Mouse (Mus musculus) CD4-positive, CD25-positive, alpha-beta regulatory T cell, adult 2 months (primary cell): ENCODE data around the gene Has1.

ENCODE experiments used
- DNase-seq: peaks from one replicate; pipeline ENCODE4 v3.0.0-alpha.2; 2012; ENCODE audit warnings: low read depth, low spot score

The Has1 gene

DNA sequence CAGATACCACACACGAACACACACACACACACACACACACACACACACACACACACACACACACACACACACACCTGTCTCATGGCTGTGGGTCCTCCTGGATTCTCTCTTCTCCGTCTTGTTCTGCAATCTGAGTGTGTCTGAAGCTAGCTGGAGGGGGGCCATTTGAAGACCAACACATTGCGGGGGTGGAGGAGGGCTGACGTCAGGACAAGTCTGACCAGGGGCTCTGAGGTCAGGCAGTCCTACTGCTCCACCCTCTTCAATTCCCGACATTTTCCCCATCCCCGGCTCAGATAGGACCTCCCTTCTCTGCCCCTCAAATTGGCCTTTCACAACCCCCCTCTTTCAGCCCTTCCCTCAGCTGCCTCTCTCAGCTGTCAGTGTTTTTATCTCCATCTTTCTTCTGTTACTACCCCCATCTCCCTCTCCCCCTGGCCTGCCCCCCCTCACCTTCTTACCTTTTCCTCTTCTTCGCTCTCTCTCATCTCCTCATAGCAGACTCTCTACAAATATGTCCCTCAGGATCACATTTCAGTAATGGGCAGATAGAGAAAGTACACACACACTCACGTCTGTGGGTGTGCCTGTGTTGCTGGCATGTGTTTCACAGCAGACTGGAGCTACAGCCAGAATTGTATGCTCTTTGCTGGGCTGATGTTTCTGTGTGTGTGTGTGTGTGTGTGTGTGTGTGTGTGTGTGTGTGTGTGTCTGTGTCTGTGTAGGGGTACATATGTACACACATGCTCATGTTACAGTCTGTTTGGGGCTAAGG lies at the start of gene Has1:
Has1 (minus strand) TSS at position 142 of the 775 bp plus-strand sequence.
- no peak for DNase-seq

DNA sequence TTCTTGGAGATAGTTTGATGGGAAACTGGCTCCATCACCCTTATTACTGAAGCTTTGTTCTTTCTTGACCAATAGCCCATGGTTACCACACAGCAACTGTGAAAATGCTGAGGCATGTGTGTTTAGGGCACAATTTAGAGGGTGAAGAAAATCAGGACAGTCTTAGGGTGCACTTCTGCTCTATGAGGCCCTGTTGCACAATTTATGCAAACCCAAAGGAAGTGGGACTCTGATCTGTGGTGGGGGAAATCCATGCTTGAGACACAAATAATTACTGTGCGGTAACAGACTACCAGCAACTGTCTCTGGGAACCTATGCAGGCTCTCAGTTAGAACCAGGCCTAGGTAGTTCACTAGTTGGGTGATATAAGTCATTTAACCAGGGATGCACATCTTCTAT lies 45.8 kb upstream of the Has1 start:
- DNase-seq, result peak; percentile 21

- peak; percentile 34 for DNase-seq
These were observed 44.3 kb upstream of the Has1 start for GRCm38 (mm10) chr17:17899268-17899667.

DNA sequence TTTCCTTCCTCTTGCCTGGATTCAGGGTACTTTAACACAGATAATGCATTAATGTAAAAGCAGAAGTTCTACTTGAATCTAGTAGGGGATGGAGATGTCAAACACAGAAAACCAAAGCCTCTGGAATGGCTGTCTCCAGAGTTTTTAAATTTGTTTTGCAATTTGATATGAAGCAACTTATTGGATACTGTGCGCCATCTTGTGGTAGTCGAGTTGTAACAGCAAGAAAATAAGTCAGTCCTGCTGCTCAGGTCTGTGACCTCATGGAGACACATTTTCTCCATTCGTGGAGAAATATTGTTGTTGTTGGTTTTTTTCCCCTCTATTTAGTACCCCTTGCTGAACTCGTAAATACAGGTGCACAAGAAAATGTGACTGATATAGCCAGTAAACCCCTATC lies 41.0 kb upstream of the Has1 start:
- peak; percentile 80 for DNase-seq

DNA sequence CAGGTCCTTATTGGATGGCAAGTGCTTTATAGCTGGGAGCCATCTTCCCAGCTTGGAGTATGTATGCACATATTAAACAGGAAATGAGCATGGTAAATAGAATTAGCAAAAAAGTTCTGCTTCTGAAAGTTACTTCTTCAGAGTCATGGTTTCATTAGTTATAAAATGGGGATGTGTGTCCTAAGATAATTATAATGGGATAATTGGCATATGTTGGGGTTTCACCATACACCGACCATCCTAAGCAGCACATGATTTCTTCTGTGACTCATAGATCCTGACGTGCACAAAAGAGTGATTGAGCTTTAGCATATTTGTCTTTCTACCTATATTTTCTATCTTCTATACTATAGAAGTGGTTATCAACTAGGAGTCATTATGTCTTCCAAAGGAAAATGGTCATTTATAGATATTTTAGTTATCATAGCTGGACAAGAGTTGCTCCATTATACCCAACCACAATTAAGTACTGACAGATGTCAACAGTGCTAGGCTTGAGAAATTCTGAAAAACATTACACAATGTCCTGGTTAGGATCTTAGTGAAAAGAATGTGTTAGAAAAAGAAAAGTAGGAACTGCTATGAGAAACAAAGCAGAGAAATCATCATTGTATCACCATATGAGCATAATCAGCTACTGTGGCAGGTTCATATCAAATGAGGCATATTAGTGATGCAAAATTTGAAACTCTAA lies 34.9 kb upstream of the Has1 start:
- no peak for DNase-seq

DNA sequence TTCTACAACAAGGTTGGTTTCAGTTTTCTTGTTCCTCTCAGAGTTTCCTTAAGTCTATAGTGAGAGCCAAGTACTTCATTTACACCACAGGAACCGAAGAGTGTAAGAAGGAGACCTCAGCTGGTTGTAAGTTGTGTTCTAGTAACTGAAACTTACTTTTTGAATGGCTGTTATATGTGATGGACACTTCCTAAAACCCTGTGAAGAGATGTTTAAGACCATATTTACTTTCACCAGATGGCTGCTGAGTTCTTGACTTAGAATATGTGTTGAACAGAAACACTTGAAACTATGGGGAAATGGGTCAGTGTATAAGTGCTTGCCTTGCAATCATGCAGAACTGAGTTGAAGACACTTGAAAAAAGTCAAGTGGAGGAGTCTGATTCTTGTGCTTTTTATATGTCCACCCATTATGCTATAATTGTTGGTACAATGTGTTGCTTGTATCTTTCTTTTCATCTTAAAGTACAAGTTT lies 32.8 kb upstream of the Has1 start, which contains the start of the genes Fpr2 and Fpr3:
Fpr2 (plus strand) TSS at position 51 of the 475 bp plus-strand sequence.
Fpr3 (plus strand) TSS at position 79 of the 475 bp plus-strand sequence.
- DNase-seq, result no peak

GRCm38 (mm10) chr17:17883840-17884239 lies 28.8 kb upstream of the Has1 start, which contains the start of gene Fpr1:
Gene Fpr1 (minus strand): TSS chr17:17883940.
- no peak for DNase-seq

DNA sequence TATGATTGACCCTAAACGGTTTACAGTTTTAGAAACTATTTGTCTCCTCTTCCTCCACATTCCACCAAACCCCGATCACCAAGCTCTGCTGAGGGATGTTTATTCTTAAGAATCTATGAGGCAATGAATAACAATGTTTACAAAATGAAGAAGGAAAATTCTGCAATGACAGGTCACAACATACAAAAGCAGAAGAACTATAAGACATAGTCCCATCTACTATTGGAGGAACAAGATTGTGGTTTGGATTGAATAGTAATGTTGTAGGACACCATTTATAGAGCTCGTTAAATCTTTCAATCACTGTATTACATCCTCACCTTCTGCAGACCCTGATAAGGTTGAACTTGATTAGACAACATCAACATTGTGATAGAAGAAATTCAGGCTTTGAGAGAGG lies 27.7 kb upstream of the Has1 start:
- no peak for DNase-seq

GRCm38 (mm10) chr17:17879347-17879746 lies 24.3 kb upstream of the Has1 start:
- DNase-seq, result no peak

DNA sequence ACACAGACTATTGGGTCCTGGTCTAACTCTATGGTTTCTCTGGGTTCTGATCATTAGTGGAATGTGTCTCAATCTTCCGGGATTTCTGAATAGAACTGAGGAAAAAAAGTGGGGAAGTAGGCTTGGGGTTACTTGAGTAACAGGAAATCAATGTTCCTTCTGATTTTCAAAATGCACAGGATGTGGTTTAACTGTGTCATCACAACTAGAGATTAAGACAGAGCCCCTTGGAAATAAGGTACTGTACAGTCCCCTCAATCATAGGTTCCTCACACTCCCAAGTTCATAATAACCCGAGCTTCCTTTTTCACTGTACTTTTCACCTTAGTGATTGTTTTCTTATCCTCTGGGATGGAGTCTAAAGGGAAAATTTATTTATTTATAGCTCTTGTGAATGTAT lies 16.7 kb upstream of the Has1 start:
- DNase-seq, result no peak

GRCm38 (mm10) chr17:17870892-17871550 lies 16.0 kb upstream of the Has1 start:
- DNase-seq, result no peak

- DNase-seq, result no peak
These were observed 11.9 kb upstream of the Has1 start for GRCm38 (mm10) chr17:17866801-17867469.

DNA sequence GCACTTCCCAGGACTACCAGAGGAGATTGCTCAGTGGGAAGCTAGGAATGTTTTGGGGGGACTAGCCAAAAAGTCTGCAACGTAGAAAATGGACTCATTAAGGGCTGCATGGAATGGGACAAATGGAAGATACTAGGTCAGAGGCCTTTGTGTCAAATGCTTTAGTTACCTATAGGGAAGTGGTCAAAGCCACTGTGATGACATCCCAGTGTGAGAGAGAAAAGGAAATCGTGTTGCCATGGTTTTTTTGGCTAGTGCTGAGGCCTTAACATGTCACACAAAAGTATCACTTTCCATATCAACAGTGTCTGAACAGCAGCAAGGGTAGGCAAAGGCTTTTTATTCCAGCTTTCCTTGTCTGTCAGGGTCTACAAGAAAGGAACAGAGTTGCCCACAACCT lies 10.2 kb upstream of the Has1 start:
- no peak for DNase-seq

- no peak for DNase-seq
These were observed 7.4 kb upstream of the Has1 start for GRCm38 (mm10) chr17:17862360-17862759.

- peak; percentile 32 for DNase-seq
These were observed 5.1 kb upstream of the Has1 start for GRCm38 (mm10) chr17:17860110-17860509.

DNA sequence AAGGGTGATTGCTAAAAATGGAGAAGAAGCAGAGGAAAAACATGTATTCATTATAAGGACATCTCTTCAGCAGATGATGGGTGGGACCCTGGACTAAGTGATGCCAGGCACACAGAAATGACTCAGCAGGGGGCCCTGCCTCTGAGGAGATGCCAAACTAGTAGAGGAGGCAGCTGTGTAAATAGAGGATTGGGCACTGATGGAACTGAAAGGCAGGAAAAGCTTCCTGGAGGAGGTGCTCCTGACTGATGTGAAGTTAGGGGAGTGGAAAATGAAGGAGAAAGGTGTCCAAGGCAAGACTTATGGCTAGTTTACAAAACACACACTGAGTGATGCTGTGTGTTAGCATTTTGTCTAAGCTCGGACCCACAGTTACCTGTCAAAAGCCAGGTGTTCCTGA lies 2.4 kb upstream of the Has1 start:
- no peak for DNase-seq

DNA sequence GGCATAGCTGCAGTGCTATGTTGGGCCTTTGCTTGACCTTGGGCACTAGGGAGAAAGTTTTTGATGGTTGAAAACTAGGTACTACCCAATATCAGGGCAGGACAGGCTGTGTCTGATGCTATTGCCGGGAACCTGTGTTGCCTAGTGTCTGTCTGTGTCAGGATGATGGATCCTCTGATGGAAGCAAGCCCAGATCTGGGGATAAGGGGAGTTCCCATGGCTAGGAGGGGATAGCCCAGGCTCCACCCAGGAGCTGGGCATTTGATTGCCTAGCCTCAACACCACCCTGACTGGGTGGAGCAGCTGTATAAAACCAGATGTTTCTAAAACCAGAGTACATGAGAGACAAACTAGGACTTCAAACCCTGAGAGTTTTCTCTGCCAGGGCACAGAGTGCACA lies 1.6 kb upstream of the Has1 start:
- DNase-seq, result no peak

DNA sequence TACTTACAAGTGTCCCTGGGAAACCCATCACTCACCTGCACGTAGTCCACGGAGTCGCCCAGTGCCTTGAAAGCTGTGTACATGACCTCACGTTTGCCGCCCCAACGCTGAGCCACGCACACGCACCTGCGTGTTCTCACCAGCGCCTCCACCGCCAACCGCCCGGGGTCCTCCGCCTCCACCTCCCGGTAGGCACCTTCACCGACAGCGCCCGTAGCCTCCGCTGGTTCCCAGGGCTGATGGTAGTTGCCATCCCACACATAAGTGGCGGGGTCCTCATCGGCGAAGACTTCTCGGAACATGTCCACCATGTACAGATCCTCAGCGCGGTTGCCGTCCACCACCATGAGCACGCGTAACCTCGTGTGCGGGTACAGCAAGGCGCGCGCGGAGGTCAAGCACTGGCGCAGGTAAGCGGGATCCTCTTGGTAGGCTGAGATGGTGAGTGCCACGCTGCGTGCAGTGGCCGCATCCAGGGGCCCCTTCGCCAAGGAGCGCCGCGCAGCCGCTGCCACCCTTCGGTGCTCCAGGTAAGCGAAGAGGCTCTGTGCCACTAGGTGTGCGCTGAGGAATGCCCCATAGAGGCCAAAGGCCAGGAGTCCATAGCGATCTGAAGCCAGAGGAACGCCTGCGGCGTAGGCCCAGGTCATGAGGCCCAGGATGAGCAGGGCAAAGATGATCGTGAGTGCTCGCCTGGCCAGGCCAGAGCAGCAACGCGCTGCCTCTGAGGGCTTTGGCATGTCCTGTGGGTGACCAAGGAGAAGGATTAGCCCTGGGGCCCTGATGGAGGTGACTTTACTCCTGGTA lies 4.9 kb downstream of the Has1 start:
- no peak for DNase-seq

DNA sequence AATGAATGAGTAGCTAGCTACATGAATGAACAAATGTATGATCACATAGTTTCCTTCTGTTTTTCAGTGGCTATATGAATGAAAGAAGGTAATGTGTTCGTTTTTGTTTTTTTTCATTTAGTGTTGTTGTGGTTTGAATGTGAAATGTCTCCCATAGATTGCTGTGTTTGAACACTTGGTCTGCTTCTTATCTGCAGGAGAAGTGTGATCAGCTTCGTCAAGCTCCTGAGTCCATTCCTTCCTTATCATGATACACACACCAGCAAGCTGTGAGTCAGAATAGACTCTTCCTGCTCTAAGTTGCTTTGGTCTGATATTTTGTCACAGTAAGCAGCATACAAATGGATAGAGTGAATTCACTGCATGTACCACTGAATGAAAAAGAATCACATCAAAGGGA lies 6.0 kb downstream of the Has1 start:
- DNase-seq, result no peak

DNA sequence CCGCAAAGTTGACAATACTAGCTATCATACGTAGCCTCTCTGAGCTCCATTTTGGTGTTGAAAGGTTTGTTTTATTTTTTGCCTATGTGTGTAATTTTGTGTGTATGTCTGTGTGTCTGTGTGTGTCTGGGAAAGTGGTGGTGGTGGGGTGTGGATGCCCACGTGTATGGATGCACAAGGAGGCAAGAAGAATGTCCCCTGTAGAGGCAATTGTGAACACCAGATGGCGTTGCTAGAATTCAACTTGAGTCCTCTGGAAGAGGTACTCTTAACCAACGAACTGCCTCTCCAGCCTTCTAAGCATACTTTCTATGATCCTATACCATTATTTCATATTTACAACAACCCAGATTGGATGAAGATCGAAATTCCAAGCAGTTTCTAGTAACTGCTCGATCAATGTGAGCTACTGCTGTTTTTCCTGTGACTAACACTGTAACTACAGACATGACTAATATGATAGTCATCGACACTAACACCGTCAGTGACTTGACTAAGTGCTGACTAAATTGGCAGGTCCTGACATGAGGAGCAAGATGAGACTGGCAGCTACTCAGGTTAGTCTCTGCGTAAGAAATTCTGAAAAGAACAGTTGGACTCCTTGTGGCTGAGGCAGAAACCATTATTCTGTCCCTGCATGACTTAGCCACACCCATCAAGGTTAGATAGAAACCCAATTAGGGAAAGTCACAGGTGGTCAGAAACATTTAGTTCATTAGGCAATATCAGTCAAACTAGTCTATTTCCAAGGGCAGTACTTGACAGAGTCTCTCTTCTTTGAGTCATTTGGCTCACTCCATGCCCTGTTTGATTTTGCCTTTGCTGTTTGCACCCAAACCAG lies 9.6 kb downstream of the Has1 start:
- peak; percentile 45 for DNase-seq
